Mouse (Mus musculus) layer of hippocampus, postnatal 10 days (tissue): ENCODE data around the gene Egfl7. TPM values are rescaled to one million over a fixed set of nuclear protein-coding genes. Genes with fewer than 3 reads are reported as not detected.

ENCODE experiments used
- DNase-seq, 2 experiments: peaks; one replicate each; pipeline ENCODE4 v3.0.0; 2021; ENCODE audit warnings: low spot score in 2 of 2
- total RNA-seq, 2 experiments: library from RNA; stranded (reverse); gene quantifications; 2 replicates each; pipeline ENCODE4 v1.2.3; 2021

The Egfl7 gene
- total RNA-seq, 2 experiments from 2014 or later, result 82.2 to 102 TPM

DNA sequence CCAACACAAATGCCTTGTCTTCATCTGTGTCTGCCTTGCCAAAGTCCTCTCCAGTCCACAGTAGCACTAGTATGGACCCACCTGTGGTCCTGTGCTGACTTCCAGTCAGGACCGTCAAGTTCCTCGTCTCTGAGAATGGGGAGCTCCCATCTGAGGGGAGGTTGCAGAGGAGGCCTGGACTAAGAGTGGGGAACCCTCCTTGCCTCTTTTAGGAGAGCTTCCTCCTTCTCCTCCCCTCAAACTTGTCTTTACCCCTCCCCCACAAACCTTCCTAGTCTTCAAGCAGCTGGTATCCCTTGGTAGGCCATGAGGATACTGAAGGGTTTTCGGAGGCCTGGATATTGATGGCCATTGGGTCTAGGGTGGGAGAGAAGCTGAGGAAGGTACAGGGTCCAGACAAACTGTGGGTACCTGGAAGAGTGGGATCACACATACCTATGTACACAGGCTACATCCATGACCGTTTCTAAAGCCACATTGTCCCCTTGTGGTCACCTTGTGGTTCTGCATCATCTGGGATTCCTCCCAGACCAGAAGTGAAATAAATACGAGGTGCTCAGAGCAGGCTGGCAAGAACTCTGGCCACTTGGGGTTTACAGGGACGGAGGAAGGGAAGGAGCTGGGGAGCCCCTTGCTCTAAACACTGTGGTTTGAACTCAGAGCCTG, 18.3 kb upstream of the Egfl7 start:
- DNase-seq, result peak; percentile 41 to 56

DNA sequence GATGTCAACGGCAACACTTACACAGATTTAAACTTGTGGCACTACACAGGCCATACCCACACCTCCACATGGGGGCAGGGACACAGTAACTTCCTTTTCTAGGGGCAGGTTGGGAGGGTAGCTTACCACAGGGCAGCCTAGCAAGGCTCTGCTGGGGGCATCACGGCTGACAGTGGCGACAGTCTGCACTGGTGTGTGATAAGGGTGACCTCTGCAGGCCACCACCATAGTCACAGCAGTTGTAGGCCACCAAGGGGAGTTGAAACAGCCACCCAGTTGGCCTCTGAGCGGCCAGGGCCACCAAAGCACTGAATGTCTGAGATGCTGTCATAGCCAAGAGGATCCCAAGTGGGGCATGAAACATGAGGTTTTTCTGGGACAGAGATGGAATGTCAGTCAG, 13.6 kb upstream of the Egfl7 start:
- peak; percentile 51 to 64 for DNase-seq

DNA sequence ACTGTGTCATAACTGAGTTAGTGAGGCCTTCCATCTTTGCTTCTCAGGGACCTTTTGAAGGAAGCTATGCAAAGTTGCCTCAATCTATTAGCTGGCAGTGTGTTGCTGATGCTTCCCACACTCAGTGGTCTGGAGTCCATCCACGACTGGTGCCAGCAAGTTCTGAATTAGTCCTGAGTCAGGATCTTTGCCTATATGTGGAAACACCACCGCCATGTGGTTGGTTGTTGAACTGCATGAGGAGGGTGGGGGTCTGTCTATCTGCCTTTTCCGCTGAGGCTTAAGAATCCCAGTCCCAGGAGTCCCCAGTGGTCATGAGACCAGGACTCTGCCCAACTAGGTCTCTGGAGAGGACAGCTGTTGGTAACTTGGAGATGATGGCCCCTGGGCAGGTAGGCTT, 9.8 kb upstream of the Egfl7 start:
- DNase-seq, result peak; percentile 78 to 80

DNA sequence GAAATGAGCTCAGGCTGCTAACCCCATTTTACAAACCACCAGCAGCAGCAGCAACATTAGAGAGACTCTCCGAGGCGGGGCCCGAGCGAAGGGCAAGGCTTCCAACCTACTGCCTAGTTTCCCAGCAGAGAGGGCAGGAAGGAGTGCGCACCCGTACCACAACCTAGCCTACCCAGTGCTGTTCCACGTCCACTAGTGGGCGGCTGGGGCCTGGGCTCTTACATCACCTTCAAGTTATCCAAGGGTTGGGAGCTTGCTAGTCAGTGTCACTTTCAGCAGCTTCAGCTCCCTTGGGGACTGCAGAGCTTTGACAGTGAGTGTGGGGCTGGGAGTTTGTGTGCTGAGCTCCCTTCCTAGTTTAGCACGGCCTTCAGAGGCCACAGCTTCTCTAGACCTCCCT, 8.4 kb upstream of the Egfl7 start:
- DNase-seq, result no peak

DNA sequence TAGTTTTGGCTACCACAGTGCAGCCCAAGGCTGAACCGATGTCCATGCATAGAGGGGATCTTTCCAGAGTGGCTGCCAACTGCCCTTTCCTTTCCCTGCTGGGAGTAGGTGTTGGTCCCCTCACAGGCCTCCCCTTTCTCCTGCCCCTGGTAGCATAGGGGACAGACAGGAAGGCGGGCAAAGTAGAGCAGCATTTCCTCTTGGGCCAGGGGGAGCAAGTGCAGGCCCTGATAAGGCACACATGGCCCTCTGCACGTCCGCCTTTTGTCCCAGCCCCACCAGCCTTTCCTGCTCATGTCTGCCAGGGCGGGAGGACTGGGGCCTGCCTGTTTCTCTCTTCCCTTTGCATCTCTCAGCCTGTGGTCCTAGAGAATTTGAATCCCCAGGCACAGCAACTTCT, 8.0 kb upstream of the Egfl7 start:
- no peak for DNase-seq

DNA sequence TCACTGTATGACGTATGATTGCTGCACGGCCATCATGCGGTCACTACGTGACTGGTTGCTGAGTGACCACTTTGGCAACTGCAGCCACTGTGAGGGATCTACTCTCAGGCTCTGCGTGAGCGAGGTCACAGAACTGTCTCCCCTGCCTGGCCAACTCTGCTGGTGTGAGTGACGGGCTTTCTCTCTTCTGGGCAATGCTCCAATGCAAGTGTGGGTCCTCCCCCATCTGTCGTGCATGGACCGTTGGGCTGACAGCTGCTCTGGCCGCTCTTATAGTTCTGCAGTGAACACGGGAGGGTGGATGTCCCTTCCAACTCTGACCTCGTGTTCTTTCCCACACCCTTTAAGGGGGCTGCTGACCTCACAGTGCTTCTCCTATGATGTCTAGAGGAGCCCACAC, 6.4 kb upstream of the Egfl7 start:
- peak; percentile 37 to 48 for DNase-seq

DNA sequence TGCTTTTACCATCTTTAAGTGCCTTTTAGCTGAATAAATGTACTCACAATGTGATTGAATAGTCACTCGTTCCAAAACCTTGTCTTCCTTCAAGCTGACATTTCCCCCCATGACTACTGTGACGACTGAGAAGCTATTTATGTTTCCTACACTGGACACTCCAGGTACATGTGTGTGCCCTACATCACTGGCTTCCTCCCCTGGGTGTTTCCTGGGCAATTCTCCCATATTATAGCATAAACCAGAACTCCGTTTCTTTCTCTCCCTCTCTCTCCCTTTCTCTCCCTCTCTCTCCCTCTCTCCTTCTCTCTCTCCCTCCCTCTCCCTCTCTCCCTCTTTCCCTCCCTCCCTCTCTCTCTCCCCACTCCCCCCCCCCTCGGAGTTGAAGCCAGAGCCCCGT, 6.0 kb upstream of the Egfl7 start:
- no peak for DNase-seq

DNA sequence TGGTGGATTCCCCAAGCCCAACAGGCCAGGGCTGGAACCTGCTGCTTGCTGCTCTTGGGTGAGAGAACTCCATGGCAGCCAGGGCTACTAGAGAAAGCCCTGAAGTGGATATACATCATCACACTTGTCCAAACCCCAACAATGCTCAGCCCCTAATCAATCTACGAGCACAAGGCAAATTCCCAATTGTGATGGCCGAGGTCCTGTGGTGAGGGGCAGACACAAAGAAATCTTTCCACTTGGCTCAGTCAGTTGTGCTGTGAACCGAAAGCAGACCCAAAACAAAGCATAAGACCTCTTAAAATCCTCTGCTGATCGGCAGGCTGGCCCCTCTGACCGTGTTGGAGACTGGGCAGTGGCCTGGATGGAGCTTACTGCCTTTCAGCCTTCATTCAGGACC, 5.0 kb upstream of the Egfl7 start:
- DNase-seq, result no peak

DNA sequence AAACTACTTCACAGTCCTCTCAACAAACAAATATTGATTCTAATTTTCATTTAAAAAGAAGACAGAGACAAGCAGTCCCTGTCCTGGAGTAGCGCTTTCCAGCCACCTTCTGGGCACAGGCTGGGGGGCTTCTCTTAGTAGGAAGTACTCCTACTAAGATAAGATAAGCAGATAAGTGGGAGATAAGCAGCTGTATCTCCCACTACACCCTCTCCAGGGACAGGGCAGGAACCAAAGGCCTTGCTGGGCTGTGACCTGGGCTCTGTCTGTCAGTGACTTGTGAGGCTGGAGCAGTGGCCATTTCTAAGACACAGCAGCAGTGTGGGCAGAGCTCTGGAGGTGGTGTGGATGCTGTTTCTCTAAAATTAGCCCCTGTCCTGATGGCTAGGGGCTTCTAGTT, 4.4 kb upstream of the Egfl7 start:
- no peak for DNase-seq

DNA sequence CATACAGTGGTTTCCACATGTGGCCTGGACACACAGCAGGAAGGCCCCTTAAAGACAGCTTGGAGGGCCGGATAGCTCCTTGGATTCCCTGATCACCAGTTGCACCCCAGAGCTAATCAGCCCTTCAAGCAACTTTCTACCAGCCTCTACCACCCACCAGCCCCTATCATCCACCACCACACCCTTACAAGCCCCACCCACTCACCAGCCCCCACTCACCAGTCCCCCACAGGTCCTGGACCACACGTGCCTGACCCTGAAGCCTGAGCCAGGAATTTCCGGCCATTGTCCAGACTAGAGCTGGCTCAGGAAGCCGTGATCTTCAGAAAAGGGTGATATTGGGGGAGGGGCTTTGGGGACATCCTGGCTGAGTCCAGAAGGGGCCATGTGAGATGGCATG, 3.9 kb upstream of the Egfl7 start:
- DNase-seq, result no peak

DNA sequence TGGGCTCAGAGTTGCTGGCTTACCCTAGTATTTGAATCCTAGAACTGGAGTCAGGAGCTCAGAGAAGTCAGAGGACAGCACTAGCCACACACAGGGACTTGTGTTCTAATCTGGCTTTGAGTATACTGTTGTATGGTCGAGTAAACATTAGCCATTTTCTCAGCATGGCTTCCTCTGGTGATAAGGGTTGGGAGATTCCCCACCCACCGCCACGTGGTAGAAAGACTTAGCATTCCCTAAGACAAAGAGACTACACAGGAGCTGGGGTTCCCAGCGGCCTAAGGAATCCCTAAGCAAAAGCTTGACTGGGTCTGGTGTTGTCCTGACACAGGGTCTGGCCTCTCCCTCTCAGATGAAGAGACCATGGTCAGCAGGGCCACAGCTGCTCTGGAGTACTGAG, 3.4 kb upstream of the Egfl7 start:
- no peak for DNase-seq

DNA sequence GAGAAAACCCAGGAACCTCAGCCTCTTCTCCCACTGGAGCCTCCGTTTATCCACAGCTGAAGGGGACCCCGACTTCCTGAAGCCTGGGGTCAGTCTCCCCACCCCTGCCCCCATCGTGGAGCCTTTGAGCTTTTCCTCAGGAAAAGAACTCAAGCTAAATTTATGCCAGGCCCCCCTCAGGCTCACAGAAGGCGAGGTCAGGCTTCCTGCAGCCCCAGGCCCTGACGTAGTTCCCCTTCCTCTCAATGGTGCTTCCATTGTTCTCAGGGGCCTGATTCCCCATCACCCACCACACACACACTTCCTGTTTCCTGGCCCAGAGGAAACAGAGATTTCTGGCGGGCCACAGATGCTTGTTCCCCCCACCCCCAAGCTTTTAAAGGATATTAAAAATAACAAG, 1.4 kb upstream of the Egfl7 start:
- DNase-seq, result no peak

DNA sequence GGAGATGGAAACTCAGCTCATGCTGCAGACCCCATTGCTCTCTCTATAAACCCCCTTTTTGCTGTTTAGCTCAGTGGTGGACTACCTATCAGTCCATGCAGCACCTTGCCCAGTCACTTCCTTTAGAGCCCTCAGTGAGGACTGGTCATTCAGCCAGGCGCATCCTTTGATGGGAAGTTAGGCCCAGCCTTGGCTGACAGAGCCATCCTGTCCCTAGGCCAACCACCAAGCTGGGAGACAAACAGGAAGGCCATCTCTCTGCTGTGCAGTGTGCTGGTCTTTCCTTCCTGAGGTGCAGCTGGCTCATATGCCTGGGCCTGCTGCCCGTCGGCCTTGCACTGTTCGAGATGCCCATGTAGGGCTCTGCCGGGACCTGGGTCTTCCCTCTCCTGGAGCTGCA, 937 bp downstream of the Egfl7 start:
- DNase-seq, result no peak

DNA sequence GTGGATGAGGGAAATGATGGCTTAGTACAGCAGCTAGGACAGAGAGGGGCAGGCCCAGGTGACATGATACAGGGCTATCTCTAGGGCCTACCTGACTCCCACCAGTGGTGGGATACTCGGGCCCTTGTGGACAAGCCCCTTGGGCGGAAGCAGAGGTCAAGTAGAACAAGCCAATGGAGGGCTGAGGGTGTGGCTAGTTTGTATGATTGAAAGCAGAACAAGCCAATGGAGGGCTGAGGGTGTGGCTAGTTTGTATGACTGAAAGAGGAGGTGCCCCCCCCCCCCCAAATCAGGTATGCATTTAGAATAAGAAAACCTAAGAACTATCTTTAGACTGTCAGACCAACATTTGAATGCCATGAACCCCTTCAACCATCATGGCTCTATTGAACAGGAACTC, 2.4 kb downstream of the Egfl7 start:
- no peak for DNase-seq

DNA sequence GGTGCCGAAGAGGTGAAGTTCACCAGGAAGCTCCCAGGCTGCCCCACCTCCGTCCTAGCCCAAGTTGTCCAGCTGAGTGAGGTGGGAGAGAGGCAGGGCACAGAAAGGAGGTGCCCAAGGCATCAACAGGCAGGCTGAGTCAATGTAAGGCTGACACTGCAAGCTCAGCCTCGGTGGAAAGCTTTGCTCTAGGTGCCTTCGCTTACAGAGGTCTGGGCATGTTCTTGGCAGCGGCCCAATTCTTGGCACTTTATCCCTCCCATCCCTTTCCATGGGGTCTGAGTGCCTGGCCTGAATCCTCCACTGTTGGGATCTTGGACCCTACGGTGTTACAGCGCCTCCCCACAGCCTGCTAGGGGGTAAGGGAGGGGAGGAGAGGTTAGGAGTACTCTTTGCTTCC, 2.9 kb downstream of the Egfl7 start:
- no peak for DNase-seq

DNA sequence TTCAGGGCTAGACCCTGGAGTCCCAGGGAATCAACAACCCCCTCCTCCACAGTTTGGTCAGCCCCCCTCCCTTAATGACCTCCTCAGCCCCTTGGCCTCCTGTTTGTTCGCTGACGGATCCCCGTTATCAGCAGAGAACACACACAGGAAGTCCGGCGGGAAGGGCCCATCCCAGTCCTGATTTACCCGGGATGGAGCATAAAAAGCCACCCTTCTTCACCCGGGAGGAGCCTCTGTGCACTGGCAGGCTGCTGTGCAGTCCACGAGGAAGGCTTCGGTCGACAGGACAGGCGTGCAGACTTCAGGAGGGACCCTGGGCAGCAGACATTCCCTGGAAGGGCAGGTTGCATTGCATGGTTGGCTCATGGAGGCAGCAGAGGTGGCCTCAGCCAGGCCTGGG, 3.8 kb downstream of the Egfl7 start:
- DNase-seq, result no peak

DNA sequence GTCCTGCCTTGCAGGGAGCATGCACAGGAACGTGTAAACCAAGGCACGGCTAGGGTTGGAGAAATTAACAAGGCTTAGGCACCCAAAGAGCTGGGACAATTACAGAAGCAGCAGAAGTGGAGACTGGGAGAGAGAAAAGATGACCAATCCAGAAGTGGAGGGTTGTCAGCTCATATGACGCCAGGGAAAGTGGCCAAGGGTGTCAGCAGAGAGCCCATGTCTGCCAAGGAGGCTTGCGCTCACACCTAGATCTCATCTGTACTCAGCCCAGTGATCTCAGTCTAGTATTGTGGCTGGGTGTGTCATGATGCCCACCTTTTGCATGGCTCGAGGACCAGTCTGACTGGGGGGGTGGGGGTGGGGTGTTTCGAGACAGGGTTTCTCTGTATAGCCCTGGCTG, 5.9 kb downstream of the Egfl7 start:
- DNase-seq, result no peak

DNA sequence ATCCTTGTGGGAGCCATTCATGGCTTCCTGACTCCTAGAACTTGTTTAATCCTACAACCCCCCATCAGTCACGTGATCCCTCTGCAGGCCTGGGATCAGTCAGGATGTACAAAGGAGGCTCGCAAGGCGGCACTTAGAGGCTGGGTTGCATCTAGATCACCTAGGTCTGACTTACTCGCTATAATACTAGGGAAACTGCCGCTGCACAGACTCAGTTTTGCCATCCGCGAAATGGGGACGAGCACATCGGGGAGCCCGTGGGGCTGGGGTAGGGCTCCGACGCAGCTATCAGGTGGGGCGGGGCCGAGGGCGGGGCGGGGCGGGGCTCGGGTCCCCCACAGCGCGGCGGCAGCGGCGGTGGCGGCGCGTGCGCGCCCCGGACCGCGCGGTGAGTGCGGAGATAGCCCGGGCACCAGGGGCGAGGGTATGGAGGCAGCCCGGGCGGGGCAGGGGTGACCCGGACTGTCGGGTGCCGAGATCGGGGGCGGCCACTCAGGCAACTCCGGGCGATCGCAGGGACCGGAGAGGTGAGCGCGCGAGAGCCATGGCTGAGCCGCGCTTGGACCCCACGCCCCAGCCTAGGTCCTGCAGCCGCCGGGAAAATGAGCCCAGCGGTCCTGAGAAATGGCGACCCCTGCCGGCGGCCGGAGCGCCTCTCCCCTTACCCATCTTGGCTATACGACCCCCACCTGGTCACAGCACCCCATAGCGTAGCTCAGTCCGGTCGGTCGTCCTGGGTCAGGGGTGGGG, 6.7 kb downstream of the Egfl7 start, which contains the start of gene Gm20532:
Gene Gm20532, plus strand, starts transcription at position 346 of the 750 bp plus-strand sequence.
- peak; percentile 76 to 82 for DNase-seq

DNA sequence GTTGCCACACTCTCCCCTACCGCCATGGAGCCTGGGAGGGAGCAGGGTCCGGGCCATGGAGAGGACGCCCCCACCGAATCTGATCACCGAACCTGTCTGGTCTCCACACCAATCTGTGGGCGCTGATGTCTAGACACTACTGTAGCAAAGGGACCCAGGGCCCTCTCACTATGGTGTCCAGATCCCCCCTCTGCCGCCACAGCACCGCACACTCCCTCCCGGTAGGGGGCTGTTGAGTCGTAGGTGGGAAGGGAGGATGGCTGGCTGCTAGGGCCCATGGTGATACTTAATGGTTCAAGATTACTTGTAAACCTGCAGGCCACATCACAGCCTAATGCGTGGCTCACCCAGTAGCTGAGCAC, 7.2 kb downstream of the Egfl7 start:
- no peak for DNase-seq

DNA sequence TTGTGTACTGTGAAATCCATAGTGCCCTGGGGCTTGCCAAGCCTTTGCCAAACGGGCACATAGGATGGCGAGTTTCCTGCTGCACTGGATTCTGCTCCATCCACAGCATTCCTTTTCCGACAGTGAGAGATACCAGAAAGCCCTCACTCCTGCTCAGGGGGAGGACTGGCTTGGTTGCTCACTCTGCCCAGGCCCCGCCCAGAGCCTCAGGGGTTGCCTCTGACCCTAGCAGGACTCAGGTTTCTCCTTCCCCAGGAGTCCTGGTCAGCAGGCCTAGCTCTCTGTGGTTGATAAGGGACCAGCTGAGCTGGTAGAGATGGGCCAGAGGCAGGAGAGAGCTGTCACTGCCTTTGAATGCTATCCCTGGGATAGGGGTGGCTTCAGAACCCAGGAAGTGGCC, 8.8 kb downstream of the Egfl7 start:
- DNase-seq, result no peak

DNA sequence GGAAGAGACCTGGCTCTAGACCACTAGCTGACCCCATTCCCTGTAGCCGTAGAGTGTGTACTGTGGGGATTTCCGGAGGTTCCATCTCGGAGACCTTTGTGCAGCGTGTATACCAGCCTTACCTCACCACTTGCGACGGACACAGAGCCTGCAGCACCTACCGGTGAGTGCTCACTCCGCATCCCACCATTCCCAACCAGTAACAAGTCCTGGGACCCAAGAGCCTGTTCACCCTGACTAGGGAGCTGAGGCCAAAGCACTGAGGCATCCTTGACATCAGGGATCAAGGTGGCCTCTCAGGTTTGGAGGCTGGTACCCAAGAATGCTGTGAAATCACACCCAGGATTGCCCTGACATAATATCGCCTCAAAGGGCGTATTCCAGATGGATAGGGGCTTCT, 9.5 kb downstream of the Egfl7 start:
- no peak for DNase-seq

DNA sequence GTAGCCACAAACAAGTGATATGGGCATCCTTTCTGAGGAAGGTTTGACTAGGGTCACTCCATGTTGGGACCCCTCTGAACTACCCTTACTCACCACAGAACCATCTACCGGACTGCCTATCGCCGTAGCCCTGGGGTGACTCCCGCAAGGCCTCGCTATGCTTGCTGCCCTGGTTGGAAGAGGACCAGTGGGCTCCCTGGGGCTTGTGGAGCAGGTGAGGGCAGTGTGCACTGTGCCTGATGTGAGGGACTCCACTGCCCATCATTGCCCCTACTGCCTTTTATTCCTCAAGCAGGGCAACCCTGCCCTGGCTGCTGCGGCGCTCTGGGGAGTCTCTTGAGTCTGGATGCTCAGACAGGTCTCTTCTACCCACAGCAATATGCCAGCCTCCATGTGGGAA, 10.5 kb downstream of the Egfl7 start:
- DNase-seq, result no peak

DNA sequence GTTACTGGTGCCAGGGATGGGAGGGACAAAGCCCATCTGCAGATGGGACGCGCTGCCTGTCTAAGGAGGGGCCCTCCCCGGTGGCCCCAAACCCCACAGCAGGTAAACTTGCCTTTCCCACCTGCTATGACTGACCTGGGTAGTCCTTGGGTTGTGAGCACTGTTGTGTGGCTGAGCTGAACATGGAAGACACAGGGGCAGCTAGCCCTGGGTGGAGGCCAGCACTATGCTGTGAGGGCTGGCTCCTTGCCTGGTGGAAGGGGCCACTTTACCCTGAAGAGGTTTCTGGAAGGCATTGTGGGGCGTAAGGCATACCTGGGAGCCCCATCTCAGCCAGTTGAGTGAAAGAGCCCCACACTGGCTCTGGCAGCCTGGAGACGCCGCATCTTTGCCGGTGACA, 11.1 kb downstream of the Egfl7 start:
- DNase-seq, result no peak
